Mouse (Mus musculus) embryonic facial prominence, embryonic 11.5 days (tissue): Measurements from ENCODE around the gene Stkld1. TPM values are rescaled to one million over a fixed set of nuclear protein-coding genes. Genes with fewer than 3 reads are reported as not detected.

ENCODE experiments used
- ATAC-seq: fragments of 200-750 bp; cut with Nextera tagmentation; replicated peaks from 2 replicates; pipeline ENCODE4 v1.8.0; 2017; ENCODE audit warnings: low read depth; ENCODE audit not compliant: insufficient number of reproducible peaks, low FRiP score, low TSS enrichment
- DNase-seq: peaks from one replicate; pipeline ENCODE4 v3.0.0-alpha.2; 2015; ENCODE audit warnings: low spot score
- H3K27ac ChIP-seq: fragments of 300-500 bp; sonication (generic); replicated peaks from 2 replicates; pipeline ENCODE4 v1.5.1; 2014; ENCODE audit warnings: mild to moderate bottlenecking, low read depth, low read length, control low read depth
- H3K27me3 ChIP-seq: fragments of 300-500 bp; sonication (generic); 2 replicates; pipeline ENCODE4 v1.6.1; 2014; ENCODE audit warnings: mild to moderate bottlenecking, low read length, moderate library complexity, mixed read lengths; ENCODE audit not compliant: control insufficient read depth, insufficient read depth
- H3K36me3 ChIP-seq: fragments of 300-500 bp; sonication (generic); replicated peaks from 2 replicates; pipeline ENCODE4 v1.6.1; 2014; ENCODE audit warnings: low read depth, mild to moderate bottlenecking, low read length, moderate library complexity, mixed read lengths; ENCODE audit not compliant: control insufficient read depth, insufficient read depth
- H3K4me1 ChIP-seq: fragments of 300-500 bp; sonication (generic); 2 replicates; pipeline ENCODE4 v1.6.1; 2014; ENCODE audit warnings: low read length, mixed read lengths; ENCODE audit not compliant: control insufficient read depth, insufficient read depth
- H3K4me2 ChIP-seq: fragments of 300-500 bp; sonication (generic); 2 replicates; pipeline ENCODE4 v1.6.1; 2014; ENCODE audit warnings: low read depth, mild to moderate bottlenecking, control low read depth, low read length, moderate library complexity
- H3K4me3 ChIP-seq: fragments of 300-500 bp; sonication (generic); 2 replicates; pipeline ENCODE4 v1.5.1; 2014; ENCODE audit warnings: low read depth, low read length, control low read depth
- H3K9ac ChIP-seq: fragments of 300-500 bp; sonication (generic); replicated peaks from 2 replicates; pipeline ENCODE4 v1.6.1; 2014; ENCODE audit warnings: mild to moderate bottlenecking, control low read depth, low read length
- H3K9me3 ChIP-seq: fragments of 300-500 bp; sonication (generic); replicated peaks from 2 replicates; pipeline ENCODE4 v1.6.1; 2016; ENCODE audit warnings: mild to moderate bottlenecking, low read length, inconsistent platforms, mixed read lengths; ENCODE audit not compliant: control insufficient read depth
- WGBS: fragments of 180-500 bp; shearing (Covaris S2); extraction: QIAGEN DNeasy Blood & Tissue Kit; methylation state at CpG from one replicate; pipeline ENCODE4 v1.1.7; 2014; 5-methylcytosine and 5-hydroxymethylcytosine counted together
- polyA plus RNA-seq: library from polyadenylated mRNA; unstranded; fragments of >200 nt; fragmentation: Nextera tagmentation; extraction: Ambion mirVana; gene quantifications from 2 replicates; pipeline ENCODE4 v1.2.1, GENCODE M21; 2014

Gene Stkld1
- polyA plus RNA-seq, 1 experiment from 2014 or later = not detected

DNA sequence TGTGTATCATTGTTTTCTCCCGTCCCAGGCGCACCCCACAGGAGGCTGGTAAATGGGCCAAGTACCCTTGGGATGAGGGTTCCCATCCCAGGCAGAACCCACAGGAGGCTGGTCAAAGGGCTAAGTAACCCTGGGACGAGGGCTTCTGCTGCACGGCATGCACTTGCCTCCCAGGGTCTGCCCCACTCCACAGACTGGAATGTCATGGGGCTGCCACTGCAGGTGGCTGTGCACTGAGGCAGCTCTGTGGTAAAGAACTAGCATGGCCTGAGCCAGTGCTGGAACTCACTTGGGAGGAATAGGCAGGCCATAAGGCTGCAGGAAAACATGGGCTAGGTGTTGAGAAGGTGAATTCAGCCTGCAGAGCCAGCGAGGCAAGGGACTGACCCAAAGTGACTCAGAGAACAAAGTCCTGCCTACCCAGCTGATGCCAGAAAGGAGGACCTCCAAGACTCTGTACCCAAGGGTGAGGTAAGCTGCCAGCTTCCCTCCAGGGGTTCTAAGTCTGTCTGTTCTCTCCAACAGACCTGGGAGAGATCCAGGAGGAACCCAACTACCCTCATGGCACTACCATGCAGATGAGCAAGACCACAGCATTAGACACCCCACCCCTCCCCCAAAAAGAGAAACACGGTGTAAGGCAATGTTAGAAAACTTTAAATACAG is 13.5 kb upstream of the Stkld1 start:
- Histone ChIP-seq H3K9ac (no peak overlapping the region), H3K27me3 (no peaks in the 10 kb centered on the region), H3K9me3 (no peaks in the 10 kb centered on the region), H3K27ac (no peak overlapping the region), H3K36me3 (peaks cover 18% of the 10 kb centered on the region), H3K4me2 (no peak overlapping the region), H3K4me3 (no peak overlapping the region), H3K4me1 (0 out of 2 replicates have a peak, but pooled peaks cover 2% of the 10 kb centered on the region)
- WGBS = 90% methylated on average over 6 of the region's 6 CpGs
- DNase-seq = no peak
- no peak for ATAC-seq

DNA sequence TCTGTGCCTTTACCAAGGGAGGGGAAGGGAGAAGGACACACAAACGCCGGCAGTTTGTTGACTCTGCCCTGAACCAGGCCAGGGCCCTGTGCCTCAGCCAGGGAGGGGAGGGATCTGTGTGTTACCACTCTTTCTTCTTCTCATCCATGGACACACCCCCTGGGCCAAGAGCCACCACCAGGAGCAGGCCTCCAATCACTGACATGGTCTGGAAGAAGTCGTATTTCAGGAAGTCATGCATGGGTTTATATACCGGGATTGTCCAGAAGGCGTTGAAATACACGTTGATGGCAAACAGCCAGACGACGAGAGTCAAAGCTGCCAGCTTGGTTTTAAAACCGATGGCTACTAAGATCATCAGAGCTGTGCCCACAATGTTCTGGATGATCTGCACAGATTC is 12.1 kb upstream of the Stkld1 start:
- Histone ChIP-seq H3K4me2 (no peak overlapping the region), H3K36me3 (peaks cover 21% of the 10 kb centered on the region), H3K4me1 (0 out of 2 replicates have a peak, but pooled peaks cover 2% of the 10 kb centered on the region), H3K27me3 (no peaks in the 10 kb centered on the region), H3K9me3 (no peaks in the 10 kb centered on the region), H3K27ac (no peak overlapping the region), H3K4me3 (no peak overlapping the region), H3K9ac (no peak overlapping the region)
- 83% methylated on average over 9 of the region's 9 CpGs for WGBS
- ATAC-seq (no peak), DNase-seq (no peak)

DNA sequence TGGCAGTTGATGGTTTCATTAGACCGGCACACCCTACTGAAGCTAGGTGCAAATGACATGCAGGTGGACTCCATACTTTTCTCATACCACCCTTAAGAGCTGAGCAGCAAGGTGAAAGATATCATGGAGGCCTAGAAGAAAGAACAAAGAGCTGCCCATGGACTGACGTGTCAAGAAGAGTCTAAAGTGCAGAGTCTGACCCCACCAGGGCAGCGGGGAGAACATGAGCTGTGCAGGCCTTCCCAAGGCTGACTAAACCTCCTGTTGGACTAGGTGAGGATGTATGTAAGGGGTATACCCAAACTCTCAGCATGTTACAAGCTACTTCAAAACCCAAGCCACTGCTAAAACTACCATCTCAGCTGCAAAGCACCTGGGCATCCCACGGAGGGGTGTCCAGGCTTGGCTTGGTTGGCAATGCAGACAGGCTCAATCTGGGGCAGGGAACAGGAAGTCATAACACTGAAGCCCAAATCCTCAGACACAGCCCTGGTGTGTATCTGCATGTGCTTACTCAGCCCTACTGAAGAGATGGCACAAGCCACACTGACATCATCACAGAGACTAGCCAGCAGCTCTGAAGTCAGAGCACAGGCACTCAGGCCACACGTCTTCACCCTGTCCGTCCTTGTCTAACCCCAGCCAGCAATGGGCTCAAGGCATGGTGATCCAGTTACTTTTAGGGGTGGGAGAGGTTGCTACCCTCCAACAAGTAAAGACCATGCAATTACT is 5.9 kb upstream of the Stkld1 start:
- 89% methylated on average over 6 of the region's 6 CpGs for WGBS
- ATAC-seq (no peak), DNase-seq (no peak)
- Histone ChIP-seq H3K9me3 (no peaks in the 10 kb centered on the region), H3K4me3 (no peak overlapping the region), H3K27me3 (no peaks in the 10 kb centered on the region), H3K4me2 (no peak overlapping the region), H3K27ac (no peak overlapping the region), H3K4me1 (no peaks in the 10 kb centered on the region), H3K36me3 (peaks cover 11% of the 10 kb centered on the region), H3K9ac (no peak overlapping the region)

DNA sequence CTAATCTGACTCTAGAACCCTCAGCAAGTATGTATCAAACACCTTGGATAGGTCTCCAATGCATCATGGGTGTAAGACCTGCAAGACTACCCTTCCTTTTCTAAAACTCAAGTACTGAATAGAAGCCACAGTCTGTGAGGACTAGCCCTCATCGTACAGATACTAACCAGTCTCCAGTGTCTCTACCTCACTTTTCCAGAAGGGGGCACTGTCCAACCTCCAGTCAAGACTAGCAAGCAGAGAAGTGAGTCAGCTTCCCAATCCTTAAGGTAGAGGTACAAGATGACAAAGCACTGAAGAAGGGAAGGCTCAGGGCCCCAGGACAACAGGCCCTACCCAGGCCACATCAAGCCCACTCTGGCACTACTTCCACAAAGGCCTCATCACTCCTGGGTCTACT is 3.5 kb upstream of the Stkld1 start:
- Histone ChIP-seq H3K36me3 (peaks cover 3% of the 10 kb centered on the region; the same call in 1 of the 2 replicates), H3K4me1 (no peaks in the 10 kb centered on the region; the same call in 1 of the 2 replicates), H3K4me3 (no peak overlapping the region), H3K9me3 (no peaks in the 10 kb centered on the region), H3K9ac (no peak overlapping the region), H3K4me2 (no peak overlapping the region), H3K27me3 (no peaks in the 10 kb centered on the region), H3K27ac (no peak overlapping the region)
- 62% methylated on average over 1 of the region's 1 CpGs for WGBS
- ATAC-seq (no peak), DNase-seq (peak; percentile 71)

DNA sequence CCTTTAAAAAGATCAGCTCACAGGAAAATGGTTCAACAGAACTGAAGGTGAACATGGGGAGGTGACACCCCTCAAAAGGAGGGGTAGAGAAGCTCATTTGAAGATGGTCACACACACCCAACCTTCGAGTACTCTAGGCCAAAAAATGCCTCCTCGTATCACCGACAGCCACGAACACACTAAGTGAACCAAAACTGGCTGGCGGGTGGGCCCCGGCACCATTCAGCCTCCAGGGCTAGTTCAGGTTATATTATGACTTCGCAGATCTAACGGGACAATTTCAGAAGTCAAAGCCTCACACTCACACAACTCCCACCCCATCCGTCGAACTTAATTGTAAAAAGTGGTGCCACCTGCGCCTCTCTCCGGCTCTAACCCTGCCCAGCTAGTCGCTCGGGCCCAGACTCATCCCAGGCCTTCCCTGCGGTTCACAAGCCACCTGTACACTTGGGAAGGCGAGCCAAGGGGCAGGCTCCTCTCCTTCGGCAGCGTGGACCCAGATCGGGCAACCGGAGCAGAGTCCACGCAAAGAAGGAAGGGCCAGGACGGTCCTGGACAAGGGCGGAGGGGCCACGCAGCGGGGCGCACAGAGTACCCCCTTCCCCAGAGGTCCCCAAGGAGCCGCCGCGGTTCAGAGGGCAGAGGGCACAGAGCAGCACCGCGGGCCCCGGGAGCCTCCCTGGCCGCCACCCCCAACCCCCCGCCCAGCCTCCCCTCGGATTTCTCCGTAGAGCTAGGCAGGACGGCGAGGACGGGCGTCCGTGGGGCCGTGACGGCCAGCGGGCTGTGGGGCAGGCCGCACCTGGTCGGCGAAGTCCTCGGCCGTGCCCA is 1.2 kb upstream of the Stkld1 start:
- H3K9ac ChIP-seq = peak overlapping the region; percentile 99
- peak overlapping the region; percentile 76 for H3K4me3 ChIP-seq
- no peaks in the 10 kb centered on the region; the same call in 1 of the 2 replicates for H3K36me3 ChIP-seq
- no peaks in the 10 kb centered on the region; the same call in 1 of the 2 replicates for H3K4me1 ChIP-seq
- WGBS = 3% methylated on average over 32 of the region's 49 CpGs
- DNase-seq (peak; percentile 12), ATAC-seq (no peak; the same call in 1 of the 2 replicates)
- peak overlapping the region; percentile 72 for H3K4me2 ChIP-seq
- no peaks in the 10 kb centered on the region for H3K9me3 ChIP-seq
- H3K27me3 ChIP-seq = no peaks in the 10 kb centered on the region
- peak overlapping the region; percentile 54 for H3K27ac ChIP-seq

DNA sequence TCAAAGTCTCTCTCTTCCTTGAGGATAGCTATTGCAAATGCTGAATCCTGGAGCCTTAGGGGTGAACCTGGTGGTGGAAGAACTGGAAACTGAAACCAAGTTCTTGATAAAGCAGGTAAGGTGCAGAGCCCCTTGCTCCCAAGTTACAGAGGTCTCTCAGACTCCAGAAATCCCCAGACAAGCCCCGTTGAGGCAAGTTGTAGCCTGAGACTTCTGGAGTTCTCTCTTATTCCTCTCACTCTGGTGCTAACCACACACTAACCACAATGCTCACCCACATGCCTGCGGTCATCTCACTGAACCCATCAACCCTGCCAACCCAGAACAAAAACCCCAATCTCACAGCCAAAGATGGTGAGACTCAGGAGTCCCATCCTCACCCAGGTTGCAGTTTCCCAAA is 1.4 kb downstream of the Stkld1 start:
- no peaks in the 10 kb centered on the region; the same call in 1 of the 2 replicates for H3K36me3 ChIP-seq
- H3K9ac ChIP-seq = no peak overlapping the region
- H3K4me3 ChIP-seq = no peak overlapping the region
- no peaks in the 10 kb centered on the region for H3K9me3 ChIP-seq
- ATAC-seq (no peak), DNase-seq (no peak)
- no peaks in the 10 kb centered on the region for H3K27me3 ChIP-seq
- H3K4me1 ChIP-seq = no peaks in the 10 kb centered on the region; the same call in 1 of the 2 replicates
- H3K27ac ChIP-seq = no peak overlapping the region
- no peak overlapping the region for H3K4me2 ChIP-seq
- 91% methylated on average over 2 of the region's 2 CpGs for WGBS

DNA sequence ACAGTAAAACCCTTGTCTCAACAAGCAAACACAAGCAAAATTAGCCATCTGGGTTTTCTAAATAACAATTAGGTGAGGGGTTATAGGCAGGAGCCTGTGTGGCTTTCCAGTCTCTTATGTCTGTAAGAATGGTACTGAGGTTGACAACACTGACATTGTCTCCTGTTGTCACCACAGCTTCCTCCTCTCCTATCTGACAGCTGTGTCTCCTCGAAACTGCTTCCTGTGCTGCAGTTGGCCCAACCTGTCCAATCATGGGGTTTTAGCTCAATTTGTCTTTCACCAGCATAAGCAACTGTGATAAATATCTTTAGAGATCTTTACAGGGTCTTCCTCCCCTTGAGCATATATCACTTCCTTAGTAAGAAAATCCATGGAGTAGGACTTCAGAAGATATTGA is 2.6 kb downstream of the Stkld1 start:
- H3K27ac ChIP-seq = no peak overlapping the region
- no peak for DNase-seq
- H3K36me3 ChIP-seq = no peaks in the 10 kb centered on the region
- no peak for ATAC-seq
- H3K4me1 ChIP-seq = no peaks in the 10 kb centered on the region; the same call in 1 of the 2 replicates
- H3K27me3 ChIP-seq = no peaks in the 10 kb centered on the region
- no peak overlapping the region for H3K4me3 ChIP-seq
- H3K4me2 ChIP-seq = no peak overlapping the region
- no peak overlapping the region for H3K9ac ChIP-seq
- 73% methylated on average over 1 of the region's 1 CpGs for WGBS
- no peaks in the 10 kb centered on the region for H3K9me3 ChIP-seq
